Mouse (Mus musculus) megakaryocyte, adult 5-6 weeks (primary cell): ENCODE measurements at regions not wholly inside any gene's neighbourhood (a gene's known extent, or its start where the extent isn't known, plus 50 kb on each side); places are given as distances from the start of the nearest gene placed in this dataset.

Source experiments
- ATAC-seq: 2 replicates; pipeline ENCODE4 v1.8.0; 2016; ENCODE audit warnings: mild to moderate bottlenecking, inconsistent platforms; ENCODE audit not compliant: poor library complexity, severe bottlenecking

DNA sequence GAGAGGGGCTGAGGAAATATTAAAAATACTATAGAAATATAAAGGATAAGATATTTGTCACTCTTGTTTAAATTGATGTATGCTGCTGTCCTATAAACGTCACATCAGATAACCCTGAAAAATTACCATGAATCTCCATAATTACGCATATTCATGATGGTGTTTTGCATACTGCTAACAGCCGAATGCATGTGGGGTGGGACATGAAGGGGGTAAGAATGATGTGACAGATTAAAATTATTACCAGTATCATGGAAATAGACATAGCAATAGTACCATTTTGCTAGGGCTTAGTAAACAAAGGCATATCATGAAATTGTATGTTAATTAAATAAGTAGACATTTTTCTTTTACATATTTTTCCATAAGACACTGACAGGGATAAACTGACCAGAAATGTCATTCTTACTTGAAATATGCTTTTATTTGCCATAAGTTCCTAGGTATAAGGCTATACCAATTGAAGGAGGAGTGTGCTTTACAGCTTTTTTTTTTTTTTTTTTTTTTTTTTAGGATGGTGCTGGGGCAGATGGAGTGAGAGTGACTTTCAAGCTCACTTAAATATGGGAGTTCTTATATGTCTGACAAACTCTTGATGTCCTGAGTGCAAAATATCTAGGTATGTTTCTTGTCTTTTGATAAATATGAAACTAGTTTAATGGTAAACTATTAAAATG is 349.8 kb upstream of the Tmem161b start:
- ATAC-seq: no peak

DNA sequence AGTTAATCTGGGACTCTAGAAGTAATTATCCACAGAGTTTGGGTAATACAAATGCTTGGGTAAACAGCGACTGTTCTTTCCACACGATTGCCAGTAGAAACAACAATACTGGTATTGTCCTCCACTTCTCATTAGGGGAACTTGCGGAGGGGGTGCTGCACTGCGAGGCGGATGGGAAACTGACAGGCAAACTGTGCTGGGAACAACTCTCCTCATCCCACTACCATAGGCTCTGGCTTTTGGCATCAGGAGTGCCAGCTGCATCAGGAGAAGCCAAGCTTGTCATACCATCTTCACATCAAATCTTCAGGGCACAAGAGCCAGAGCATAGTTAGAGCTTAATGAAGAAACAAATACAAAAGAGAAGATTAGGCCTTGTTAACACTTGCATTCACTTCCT is 349.2 kb upstream of the Tmem161b start:
- ATAC-seq: no peak

DNA sequence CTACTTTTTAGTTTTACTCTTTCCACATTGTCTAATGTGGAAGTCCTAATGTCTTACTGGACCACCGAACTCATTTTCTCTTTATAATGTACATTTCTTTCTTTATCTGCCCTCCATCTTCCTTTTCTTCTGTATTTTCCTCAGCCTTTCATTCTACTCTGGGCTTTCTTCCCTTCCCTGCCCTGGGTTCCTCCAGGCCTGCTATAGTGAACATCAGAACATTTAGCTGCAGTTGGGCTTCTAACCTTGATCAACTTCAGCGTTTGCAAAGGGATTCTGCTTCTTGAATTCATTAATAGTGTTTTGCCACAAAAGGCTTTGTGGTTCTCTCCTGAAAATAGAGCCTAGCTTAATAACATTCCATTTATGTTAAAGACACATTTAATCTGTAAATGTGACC is 342.5 kb upstream of the Tmem161b start:
- no peak for ATAC-seq

DNA sequence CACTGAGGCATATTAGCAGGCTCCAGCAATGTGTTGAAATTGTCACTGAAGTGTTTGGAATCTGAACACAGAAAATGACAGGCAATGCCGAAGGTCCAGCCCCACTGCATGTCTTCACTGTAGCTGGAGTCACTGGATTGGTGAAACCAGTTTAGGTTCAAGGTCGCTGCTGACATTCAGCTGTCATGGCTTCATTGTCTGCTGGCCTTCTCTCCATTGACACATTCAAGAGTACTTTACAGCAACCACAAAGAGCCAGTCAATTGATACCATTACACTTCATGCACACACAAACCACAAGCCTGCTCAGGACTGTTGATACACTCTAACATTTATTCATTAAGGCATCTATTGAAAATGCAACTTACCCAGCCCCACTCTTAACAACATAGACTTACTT is 341.8 kb upstream of the Tmem161b start:
- no peak for ATAC-seq

DNA sequence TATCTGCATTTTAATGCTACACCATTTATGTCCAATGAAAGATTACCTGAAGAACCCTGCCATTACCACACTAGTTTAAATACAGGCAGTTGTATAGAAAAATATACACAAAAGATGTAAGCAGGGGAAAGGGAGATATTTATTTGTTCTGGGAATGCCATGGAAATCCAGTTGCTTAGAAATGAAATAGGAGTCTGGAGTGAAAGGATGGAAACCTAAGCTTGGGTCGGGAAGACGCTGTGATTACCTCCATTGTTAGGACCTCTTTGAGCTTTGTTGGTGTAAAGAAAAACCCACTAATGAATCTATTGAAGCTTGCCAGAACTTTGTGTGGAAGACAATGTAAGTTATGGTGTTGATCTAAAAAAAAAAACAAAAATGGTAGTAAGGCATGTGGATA is 341.3 kb upstream of the Tmem161b start:
- no peak for ATAC-seq

DNA sequence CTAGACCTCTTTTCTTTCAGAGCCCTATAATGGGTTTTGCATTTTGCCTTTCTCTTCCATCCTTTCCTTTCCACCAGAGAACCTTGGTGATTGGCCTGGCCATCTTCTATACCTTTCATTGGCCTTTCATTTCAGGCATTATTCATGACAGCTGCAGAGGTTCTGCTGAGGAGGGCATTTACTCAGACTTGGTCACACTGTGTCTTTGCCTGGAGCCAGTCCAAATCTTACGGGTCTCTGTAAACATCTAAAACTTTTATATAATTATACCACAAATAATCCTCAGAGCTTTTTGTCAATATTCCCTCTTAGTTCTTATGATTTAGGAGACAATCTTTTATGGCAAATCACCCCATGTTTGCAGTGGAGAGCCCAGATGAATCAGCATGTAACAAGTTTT is 339.3 kb upstream of the Tmem161b start:
- ATAC-seq: no peak

DNA sequence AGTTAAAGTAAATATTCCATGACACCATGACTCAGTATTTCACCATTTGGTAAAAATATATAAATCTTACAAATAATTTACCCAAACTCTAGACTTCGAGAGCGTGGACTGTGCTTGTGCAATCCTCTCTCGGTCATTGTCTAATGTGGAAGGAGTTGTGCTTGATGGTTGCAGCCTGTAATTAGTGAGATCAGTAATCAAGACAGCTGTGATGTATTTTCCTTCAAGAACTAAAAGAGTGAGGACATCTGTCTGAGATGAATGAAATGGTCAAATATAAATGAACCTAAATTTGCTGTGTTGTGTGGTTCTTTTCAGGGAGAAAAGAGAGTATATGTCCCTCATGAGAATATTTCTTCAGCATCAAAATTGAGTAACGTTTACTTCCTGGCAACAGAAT is 338.3 kb upstream of the Tmem161b start:
- ATAC-seq: no peak

DNA sequence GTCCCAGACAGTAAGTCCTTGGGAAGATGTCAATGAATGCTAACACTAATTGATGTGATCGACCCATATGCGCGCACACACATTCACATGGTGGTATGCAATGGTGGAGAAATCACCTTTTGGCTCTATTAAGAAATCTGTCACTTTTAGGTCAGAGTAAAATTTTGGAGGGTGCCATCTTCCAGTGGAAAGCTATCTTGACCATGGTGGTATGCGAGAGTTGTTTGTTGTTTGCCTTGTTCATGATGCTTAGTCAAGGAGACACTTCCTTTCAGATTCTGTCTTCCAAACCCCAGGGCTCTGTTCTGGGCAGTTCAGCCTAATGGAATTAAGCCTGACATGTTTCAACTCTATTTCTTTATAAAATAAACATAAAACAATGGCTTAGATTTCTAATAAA is 337.9 kb upstream of the Tmem161b start:
- ATAC-seq: no peak

DNA sequence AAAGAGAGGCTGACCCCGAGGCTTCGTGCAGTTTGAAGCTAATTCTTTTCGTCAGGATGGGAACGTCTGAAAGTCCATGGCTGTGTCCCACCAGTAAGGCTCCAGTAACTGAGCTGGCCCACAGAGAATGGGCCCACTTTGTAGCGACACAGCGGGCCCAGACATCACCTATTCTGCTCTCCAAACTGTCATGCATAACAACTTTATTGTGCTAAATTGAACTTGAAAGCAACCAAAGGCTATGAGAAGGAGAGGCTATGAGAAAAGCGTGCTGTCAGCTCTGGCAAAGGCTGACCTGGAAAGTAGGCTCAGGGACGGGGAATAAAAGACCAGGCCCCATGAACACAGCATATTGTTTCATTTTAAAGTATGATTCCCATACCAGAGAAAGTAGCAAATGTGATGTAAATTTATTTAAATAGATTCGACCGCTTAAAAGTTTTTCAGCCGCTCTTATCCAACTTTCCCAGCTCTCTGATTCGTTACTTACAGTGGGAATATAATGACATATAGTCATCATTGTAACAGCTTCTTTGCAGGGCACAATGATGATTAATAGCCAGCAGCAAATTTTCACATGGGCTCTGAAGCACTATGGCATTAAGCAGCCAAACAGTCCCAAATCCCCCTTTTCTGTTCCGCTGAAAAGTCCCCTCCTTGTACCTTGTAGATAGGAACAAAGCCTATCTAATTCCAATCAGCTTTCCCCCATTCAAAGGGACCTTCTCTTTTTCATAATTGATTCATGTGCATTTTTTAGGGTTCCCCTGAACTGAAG is 337.1 kb upstream of the Tmem161b start:
- ATAC-seq: no peak

DNA sequence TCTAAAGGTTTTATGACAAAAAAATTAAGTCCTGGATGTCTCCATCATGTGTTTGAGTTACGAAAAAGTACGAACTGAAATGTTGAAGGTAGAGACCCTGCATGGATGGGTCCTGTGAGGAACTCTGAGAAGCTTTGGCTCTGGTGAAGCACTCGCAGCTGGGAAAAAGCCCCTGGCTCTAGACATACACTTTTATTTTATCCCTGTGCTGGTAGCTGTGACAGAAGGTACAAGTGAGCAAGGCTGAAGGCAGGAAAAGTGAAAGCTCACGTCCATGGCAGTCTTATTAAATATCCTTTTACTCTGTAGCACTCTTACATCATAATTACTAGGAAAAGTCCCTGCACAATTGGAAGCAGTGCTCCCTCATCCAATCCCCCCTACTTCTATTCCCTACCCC is 336.4 kb upstream of the Tmem161b start:
- no peak for ATAC-seq

DNA sequence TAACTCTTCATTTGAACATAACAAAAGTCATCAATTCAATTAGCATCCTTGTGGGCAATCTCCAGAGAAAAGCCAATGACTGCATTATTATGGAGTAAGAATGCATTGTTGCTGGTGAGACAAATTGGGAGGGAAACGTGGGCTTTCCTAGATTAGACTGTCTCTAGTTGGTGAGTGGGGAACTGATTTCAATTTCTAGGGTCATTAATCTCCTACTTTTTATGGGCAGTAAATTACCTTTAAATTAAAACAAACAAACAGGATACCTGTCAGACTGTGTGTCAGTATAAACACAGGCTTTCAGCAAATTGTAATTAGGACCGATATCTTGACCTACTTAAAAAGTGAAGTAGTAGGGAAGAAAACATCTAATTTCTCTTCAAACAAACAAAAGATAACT is 307.4 kb upstream of the Tmem161b start:
- ATAC-seq: no peak

DNA sequence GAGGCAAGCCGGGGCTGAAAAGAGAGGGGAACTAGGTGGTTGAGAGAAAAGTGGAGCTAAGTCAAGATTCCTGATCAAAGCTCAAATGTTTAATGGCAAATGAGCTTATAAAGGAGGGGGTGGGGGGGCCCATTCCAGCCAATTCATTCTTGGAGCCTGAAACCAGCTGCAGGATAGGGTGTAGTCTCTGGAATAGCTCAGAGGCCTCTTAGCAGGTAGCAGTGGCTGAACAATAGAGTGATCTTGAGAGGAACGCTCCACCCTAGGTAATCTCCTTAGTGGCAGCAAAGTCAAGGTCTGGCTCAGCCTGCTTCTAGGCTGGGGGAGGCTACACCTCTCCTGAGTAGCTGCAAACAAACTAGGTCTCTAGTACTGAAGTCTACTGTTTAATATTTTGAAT is 289.3 kb upstream of the Tmem161b start:
- ATAC-seq: no peak

DNA sequence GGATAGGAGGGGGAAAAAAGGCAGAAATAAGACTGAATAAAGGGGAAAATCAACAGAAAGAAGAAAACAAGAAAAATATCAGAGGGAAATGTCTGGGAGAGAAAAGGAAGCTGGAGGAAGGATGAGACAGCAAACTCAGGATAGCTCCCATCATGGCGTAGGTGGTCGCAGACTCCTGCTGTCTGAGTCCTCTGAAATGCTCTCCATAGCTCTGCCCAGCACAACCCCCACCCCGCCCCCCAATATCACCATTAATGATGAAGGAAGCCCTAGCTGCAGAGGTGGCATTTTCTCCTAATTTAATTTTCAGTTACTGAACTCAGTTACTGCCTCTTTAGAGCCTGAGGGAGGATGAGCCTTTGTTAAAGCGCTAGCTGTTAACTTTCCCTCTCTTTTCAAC is 275.6 kb upstream of the Tmem161b start:
- no peak for ATAC-seq

DNA sequence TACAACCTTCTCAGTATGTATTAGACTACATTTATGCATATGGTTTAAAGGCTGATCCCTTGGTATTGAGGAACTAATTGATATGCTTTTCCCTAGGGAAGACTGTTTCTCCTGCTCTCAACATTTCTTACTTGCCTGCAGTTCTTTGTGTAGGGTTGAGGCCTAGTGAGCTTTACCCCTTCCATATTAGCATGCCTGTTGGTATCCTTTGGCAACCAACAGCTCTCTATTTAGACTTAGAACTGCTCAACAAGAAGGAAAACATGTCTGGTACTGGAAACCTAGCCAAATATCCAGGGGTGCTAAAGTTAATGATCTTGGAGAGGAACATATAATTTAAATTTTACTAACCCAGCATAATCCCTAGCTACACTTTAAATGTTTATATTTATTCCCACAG is 270.9 kb upstream of the Tmem161b start:
- ATAC-seq: no peak

DNA sequence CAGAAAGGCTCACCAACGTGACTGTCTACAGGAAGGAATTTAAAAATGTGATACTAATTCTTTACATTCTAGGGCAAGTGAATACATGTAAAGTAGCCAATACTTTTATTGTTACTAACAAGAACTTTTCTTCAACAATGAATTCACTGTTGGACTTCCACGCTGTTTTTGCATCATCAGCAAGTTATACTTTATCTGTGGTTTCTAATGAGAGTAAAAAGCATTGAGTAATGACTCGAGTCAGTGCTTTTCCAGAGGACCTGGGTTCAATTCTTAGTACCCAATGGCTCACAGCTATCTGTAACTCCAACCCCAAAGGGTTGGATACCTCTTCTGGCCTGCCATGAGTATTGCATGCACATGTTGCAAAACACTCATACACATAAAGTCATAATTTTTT is 270.3 kb upstream of the Tmem161b start:
- ATAC-seq: no peak

DNA sequence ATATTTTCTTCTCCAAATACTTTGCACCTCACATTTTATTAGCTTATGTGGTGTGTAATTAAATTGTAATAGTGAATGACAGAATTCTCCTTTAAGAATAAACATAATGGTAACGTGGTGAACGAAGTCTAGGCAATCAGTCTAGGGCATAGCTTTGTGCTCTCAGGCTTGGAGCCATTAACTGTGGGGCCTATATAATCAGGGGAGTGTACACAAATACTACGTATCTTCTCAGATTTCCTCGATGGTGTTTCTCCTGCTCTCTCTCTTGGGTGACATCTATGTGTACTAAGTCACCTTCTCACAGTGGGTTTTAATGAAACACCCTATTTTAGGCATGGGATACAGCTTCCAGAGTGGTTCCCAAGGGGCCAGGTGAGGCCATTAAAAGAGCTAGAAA is 269.7 kb upstream of the Tmem161b start:
- no peak for ATAC-seq

DNA sequence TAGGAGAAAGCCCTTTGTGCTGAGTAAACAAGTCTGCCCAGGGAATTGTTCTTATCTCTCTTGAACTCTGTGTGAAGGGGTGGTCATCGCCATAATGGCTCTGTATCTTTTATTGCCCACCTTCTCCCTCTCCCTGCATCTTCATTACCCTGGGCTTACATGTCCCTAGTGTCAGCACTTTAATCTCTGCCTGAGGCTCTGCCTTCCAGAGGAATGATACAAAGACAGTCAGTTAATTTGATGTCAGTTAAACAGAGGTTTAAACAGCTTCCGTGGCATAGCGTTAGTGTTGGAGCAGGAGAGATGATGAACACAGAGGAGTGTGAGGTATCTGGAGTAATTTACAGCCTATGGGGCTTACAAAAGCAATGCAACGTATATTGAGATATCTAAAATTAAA is 269.2 kb upstream of the Tmem161b start:
- no peak for ATAC-seq

DNA sequence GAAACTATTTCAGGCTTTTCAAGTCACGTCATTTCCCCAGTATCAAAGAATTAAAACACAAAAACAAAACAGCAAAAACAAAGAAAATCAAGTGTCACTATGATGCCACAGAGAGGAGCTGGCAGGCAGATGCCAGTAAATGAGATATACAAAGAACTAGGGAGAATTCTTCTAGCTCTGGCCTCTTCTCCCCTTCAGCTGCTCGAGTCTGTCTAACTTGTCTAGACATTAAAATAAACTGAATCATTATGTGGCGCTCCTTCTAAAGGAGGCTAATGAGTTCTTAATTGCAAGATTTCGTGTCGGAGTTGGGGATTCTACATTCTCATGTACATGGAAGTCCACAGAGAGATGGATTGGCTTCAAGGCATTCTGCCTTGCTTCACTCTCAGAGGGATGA is 266.4 kb upstream of the Tmem161b start:
- ATAC-seq: no peak

DNA sequence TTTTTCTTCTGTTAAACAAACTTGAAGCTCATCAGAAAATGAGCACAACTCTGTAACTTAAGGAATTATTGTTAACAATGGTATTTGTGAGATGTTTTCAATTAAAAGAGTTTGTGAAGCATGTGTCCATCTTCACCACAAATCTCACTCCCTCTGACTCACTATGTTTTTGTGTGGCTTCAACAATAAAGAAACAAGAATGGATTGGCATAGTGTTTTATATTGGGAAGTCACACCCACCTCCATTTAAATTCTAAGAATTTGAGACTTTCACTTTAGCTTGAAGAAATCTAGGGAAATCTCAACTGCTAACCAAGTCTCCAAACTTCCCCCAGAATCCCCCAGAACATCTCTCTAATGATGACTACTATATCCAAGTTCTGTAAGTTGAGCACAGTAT is 243.6 kb upstream of the Tmem161b start:
- ATAC-seq: no peak

DNA sequence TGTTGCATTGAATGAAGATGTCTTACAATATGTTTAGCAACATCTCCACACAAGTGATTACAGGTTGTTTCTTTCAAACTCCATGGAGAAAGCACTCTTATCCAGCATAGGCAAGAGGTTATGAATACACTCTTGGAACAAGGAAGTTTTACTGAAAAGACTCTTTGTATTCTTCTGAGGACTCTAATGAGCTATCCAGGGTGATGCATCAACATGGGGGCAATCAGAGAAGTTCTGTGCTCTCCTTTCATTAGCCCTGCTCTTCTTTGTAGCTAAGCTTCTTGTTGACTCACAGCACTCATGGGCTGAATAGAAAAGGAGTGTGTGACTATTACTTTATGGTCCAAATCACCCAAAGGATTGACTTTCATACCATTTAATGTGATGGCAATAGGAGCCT is 242.6 kb upstream of the Tmem161b start:
- no peak for ATAC-seq

DNA sequence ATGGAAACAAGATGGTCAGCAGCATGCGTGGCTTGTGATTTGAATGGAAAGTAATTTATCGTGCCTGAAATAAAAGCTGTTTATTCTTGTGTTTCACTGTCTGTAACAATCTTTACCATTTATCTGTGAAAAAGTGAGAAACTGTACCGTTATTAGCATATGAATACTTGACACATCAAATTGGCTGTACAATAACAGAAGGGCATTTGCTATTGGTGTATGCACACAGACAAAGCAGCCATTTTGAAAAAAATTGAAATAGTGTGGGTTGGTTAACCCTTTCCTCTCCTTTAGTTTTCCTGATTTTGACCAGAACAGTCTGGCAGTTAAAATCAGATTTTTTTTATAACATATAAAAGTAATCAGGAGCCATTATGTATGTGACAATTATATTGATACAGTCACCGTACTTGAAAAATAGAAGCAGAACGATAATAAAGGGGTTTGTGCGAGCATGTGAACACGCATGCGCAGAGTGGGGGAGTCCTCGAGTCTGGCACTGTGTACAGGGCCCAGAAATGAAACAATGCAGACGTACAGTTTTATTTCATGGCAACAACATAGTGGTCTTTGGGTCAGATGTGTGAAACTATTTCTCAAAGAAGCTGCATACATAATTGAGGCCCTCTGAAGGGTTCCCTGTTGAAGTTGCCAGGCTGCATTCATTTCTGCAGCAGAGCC is 237.3 kb upstream of the Tmem161b start:
- no peak for ATAC-seq

DNA sequence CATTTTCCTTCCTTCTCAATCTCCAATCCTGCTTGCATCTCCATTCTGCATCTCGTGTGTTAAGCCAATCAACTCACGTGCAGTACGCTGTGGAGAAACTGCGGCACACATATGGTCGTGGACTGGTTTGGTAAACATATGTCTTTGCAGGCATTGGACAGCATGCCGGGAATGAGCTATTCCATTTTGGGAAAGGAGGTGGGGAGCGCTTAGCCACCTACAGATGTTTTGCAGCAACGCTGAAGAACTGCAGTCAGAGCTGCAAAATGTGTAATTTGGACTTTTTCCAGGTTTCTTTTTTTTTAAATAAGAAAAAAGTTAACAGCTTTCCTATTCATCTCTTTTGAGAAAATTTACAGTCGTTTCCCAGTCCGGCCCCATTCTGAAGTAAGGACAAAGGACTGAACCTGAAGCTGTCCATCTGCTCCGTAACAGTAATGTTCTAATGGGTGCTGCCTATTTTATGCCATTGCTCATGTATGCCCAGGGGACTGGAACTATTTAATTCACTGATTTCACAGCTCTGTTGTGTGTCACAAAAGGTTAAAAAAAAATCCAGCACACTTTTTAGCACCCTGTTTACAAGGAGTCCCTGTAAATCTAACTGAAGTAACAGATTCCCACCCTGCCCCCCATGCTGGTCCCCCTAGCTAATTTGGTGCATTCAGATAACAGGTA is 234.2 kb upstream of the Tmem161b start:
- no peak for ATAC-seq
